Mouse (Mus musculus) adrenal gland, adult 18-20 months (tissue): ENCODE measurements around the gene Zbtb3. TPM values are rescaled to one million over a fixed set of nuclear protein-coding genes. Genes with fewer than 3 reads are reported as not detected.
A peak's percentile ranks its signal among the peaks of the same experiment; 100 is the strongest.

Source experiments
- DNase-seq, 2 experiments: peaks; one replicate each; pipeline ENCODE4 v3.0.0; 2021 to 2022; ENCODE audit warnings: low spot score in 2 of 2
- long read RNA-seq, 2 experiments: library from polyadenylated mRNA; stranded (forward); transcript quantifications; one replicate each; pipeline ENCODE4 v2.0.0; 2021
- total RNA-seq, 2 experiments: library from RNA; stranded (reverse); gene quantifications; 1 replicate in 1 of 2; 2 replicates in 1 of 2; pipeline ENCODE4 v1.2.3; 2021

The Zbtb3 gene
- total RNA-seq, result 1 to 10 TPM; 2.8 to 3.1 TPM
- long read RNA-seq, experiment 1, partial matches to known transcripts, result 0 of 2 reads
- long read RNA-seq, experiment 1, other reads (novel, unspliced or antisense), result 1 of 2 reads
- long read RNA-seq, experiment 2, partial matches to known transcripts, result 0 of 5 reads
- long read RNA-seq, experiment 2, other reads (novel, unspliced or antisense), result 2 of 5 reads

GRCm38 (mm10) chr19:8802130-8802821 lies at the start of gene Zbtb3:
TSS of gene Zbtb3 (plus strand) at chr19:8802555.
- peak; percentile 74 to 79 for DNase-seq

GRCm38 (mm10) chr19:8755652-8756051 lies 46.7 kb upstream of the Zbtb3 start:
- DNase-seq, result no peak

DNA sequence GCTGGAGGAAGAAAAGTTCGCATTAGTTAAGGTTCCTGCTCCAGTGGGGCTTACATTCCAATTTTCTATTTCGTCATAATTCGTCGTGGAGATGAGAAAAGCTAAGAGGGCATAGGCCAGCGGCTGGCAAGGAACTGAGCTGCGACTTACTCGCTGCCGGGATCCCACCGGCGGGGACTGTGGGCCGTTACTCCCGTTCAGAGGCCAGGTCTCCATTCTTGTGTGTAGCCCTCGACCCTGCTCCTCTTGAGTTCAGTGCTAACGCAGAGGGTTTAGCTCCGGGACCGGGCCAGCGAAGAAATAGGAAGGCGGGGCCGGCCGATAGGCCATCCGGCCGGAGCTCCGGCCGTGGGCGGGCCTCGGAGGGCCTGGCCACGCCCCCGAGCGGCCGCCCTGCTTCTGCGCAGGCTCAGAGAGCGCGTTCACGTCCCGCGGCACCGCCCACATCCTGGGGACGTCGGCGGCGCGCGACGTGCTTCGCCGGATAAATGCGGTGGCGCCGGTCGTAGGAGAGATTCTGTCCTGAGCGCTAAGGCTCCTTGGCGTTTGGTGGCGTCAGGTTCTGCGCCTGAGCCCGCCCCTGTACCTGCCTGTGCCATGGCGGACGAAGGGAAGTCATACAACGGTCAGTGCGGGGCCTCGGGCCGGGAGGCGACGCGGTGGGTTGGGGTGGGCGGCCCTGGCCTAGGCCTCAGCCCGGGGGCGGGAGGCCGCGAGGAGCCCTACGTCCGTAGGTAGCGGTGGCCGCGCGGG lies 45.5 kb upstream of the Zbtb3 start, which contains the start of gene Nxf1:
Nxf1 (plus strand) TSS at position 439 of the 753 bp plus-strand sequence.
- peak; percentile 95 for DNase-seq

DNA sequence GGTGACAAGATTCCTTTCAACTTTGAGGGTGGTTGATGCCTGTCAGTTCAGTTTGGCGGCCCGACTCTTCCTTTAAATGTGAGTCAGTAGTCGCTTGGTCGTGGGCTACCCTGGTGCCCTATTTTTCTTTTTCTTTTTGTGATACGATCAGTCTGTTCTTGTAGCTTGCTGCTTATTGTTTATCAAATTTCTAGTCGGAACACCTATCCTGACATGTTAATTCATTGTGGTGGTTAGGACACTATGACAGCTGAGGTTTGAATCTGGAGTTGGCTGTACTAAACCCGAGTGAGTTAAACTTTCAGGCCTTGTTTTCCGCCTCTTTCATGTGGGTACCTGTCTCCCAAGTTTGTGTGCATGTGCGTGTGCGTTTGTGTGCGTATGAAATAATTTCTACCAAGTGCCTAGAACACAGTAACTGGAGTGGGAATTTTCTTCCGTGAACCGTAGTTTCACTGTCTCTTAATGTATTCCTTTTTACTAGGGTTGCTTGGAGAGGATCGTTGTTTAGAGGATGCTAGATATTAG lies 44.8 kb upstream of the Zbtb3 start:
- DNase-seq, result no peak

- DNase-seq, result no peak
Observed at GRCm38 (mm10) chr19:8758899-8759298, 43.5 kb upstream of the Zbtb3 start.

GRCm38 (mm10) chr19:8760757-8761156 lies 41.6 kb upstream of the Zbtb3 start:
- DNase-seq, result no peak

- no peak for DNase-seq
Observed at GRCm38 (mm10) chr19:8763276-8763675, 39.1 kb upstream of the Zbtb3 start.

- no peak for DNase-seq
Observed at GRCm38 (mm10) chr19:8765562-8765961, 36.8 kb upstream of the Zbtb3 start.

DNA sequence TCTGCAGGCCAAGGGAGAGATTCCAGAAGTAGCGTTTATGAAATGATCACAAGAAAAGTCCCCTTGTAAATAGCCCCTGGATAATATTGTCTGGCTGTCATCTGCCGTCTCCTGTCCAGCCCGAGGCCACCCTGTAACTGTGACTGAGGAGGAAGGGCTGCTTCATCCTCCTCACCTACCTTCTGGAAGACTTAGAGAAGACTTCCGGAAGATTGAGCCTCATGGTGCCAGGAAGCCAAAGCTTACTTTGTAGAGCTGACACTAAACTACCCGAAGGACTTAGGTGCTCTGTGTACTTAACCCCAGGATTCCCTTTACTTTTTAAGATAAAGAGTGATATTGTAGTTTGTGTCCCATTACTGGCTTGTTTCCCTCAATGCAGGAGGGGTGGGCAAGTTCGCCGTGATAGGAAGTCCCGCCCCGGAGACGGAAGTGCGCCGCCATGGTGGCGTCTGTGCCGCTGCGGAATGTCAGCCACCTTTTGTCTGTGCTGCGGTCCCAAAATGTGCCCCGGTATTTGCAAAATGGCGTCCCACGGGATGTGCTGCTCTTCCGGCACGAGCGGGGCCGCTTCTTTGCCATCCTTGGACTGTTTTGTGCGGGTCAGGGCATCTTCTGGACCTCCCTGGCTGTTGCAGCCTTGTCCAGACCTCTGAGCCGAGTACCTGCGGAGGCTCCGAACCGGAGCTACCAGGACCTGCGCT lies 31.6 kb upstream of the Zbtb3 start, which contains the start of gene Tmem223:
Tmem223 (plus strand) TSS at position 430 of the 704 bp plus-strand sequence.
- peak; percentile 76 to 77 for DNase-seq

DNA sequence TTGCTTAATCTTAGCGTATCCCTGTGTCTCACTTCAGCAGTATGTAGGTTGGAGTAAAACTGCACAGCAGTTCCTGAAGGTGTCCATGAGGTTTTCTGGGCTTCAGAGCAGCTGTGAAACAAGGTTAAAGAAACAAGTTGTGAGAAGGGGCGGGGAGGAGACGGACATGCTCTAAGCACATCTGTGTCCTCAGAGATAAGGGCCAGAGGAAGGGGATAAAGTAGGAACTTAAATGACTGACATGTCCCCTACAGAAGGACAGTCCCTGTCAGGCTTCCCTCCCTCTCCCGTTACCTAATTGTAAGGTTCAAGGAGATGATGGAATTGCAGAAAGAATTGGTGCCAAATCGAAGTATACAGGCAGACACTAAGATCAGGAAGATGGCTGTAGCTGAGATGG lies 29.4 kb upstream of the Zbtb3 start:
- DNase-seq, result no peak

DNA sequence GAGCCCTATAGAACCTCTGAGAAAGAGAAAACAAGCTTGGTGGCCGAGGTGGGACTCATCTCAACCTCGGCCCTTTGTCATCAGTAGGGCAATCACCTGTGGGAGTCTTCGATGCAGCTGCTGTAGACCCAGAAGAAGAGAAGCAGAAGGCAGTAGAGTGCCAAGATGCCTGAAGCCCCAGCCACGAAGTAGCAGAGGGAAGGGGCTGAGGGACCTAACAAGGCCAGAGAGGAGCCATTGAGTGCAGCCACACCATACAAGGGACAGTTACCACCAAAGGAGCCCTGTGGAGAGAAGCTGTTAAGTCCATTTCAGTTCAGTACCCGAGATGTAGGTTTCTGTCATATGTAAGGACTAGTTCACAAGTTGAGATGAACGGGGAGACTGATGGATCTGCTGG lies 28.9 kb upstream of the Zbtb3 start:
- DNase-seq, result no peak

DNA sequence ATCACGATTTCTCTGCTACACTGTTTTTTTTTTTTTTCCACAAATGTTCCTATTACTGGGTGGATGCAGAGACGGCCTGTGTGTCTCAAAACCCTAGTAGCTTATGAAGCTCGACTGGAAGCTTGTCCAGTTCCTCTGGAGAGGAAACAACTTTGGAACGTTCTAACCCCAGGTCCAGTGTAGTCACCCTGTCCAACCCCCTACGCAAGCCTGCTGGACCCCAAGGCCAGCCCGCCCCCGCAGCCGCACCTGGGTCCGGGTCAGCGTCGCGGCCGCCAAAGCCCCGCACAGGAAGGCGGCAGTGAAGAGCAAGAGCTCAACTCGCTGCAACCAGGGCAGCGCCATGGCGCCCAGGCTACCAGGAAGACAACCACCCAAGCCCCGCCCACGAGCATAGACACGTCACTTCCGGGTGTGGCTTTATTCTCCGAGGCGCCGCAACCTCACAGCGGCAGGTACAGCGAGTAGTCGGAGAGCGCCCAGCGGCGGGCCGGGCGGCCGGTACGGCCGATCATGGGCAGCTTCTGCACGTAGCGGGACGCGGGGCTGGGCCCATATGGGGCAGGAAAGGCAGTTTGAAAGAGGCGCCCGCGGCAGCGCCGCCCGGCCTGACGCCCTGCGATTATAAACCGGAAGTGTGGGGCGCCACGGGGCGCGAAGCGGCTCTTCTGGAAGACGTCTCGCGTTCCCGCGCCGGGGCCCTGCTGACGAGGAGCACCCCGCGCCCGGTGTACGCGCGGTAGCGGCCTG lies 28.1 kb upstream of the Zbtb3 start, which contains the start of gene Tmem179b:
Tmem179b (minus strand) TSS at position 382 of the 750 bp plus-strand sequence.
- peak; percentile 96 to 98 for DNase-seq

DNA sequence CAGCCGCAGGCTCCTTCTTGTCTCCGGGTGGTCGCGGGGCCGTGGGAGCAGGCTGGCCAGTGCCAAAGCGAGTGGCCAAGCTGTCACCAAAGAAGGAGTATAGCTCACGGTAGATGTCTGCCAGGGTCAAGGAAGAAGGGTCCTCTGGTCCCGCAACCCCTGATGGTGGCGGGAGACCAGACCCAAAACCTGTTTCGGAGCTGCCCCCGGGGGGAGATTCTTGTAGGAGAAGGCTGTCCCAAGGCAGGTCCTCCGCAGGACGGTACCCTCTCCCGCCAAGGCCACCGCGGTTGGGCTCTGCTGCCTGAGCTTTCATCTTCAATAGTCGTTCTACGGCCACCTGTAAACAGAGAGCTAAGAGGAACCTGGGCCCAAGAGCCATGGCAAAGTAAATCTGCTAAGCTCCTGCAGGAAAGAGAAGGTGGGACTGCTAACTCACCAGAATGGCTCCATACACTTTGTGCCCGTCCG lies 27.4 kb upstream of the Zbtb3 start:
- DNase-seq, result no peak

- DNase-seq, result peak; percentile 73 to 82
Observed at GRCm38 (mm10) chr19:8786008-8786781, 16.2 kb upstream of the Zbtb3 start, which contains the start of gene Taf6l. TSS of gene Taf6l (minus strand) at chr19:8786417.

DNA sequence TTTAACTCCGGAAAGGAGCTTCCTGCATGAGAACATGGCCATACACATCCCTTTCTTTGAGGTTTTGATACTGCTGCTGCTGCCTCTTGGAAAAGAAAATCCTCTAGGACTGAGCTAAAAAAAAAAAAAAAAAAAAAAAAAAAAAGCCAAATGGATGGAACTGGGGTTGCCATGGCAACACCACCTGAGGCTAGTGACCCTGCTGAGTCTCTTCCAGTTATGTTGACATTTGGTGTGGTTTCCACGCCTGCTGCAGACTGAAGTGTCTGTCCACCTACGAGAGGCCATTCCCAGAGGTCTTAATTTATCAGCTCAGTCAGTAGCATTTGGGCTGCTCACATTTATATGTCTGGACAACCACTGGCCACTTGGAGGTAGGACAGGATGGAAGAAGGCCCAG lies 13.8 kb upstream of the Zbtb3 start:
- no peak for DNase-seq

DNA sequence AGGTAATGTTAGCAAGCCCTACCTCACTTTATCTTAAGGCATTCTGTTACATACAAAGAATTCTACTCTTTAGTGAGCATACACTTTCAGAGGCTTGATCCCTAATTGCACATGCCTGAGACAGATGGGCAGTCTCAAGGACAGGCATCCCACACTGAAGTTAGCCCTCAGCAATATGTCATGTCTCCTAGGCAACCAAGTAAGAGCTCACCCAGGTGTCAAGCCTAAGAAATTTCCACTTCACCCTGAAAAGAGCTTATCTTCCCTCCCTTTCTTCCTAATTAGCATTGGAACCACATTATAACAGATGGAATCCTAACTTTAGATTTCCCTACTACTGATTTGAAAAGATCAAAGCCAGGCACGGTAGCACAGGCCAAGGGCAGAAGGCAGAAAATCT lies 13.2 kb upstream of the Zbtb3 start:
- no peak for DNase-seq

DNA sequence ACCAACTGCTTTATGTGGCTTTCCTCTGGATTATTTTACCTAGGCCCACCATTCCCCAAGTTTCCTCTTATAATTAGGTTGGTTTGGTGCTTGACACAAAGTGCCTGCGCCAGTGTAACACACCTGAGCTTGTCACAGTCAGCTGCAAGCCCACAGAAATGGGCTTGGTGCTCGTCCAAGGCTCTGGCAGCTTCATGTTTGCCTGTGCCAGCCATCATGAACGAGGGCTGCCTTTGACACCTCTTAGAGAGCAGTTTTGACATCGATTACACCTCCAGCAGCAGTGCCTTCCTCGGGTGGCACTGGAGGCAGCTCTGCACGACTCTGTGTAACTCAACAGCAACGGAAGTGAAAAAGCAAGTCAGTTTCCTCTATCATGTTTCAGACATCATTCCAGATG lies 12.2 kb upstream of the Zbtb3 start:
- no peak for DNase-seq

- peak; percentile 83 to 86 for DNase-seq
Observed at GRCm38 (mm10) chr19:8798264-8798946, 4.0 kb upstream of the Zbtb3 start, which contains the start of gene Polr2g. TSS of gene Polr2g (minus strand) at chr19:8798577.

GRCm38 (mm10) chr19:8798947-8799315 lies 3.4 kb upstream of the Zbtb3 start:
- DNase-seq, result no peak
